ENCODE assay signal across 9 mouse cellular contexts in genomic region chr9:54067642-54068031, GRCm38 (mm10). TPM values are rescaled to one million over a fixed set of nuclear protein-coding genes. Genes with fewer than 3 reads are reported as not detected.
A peak's percentile ranks its signal among the peaks of the same experiment; 100 is the strongest.
DNase-seq lines count a peak whose midpoint lies in the region; ATAC-seq and TF ChIP-seq lines count a peak whose summit lies in the region.
"Had no signal": no experiment of that assay in that cellular context is flagged by ENCODE, and none has a peak within 500 bp of the region (broad histone marks: within the 10 kb centered on the region; RNA-seq: fewer than 3 reads in every experiment).

No protein-coding gene starts in this region.

- TF ChIP-seq CTCF in heart, postnatal 0 days (IDR thresholded peaks at IDR 0.05; ENCODE audit: low read depth), result no peak

- no peak for ATAC-seq in heart, postnatal 0 days (ENCODE audit: insufficient read depth, low read depth)
- no peak for ATAC-seq in hindbrain, embryonic 11.5 days (ENCODE audit: low FRiP score)

- H3K9ac ChIP-seq in heart, postnatal 0 days (replicated peaks; ENCODE audit: low read depth, low read length), result no peak overlapping the region
- H3K9ac ChIP-seq in hindbrain, embryonic 11.5 days (ENCODE audit: low read depth, low read length), result peak overlapping the region; percentile 64; the same call in 1 of the 2 replicates

- 5% methylated on average over 16 of the region's 16 CpGs for WGBS in heart, postnatal 0 days
- WGBS in hindbrain, embryonic 11.5 days, result 2% methylated on average over 16 of the region's 16 CpGs
- 2% methylated on average over 16 of the region's 16 CpGs for WGBS in midbrain, embryonic 10.5 days

- peaks cover 8% of the 10 kb centered on the region; the same call in 1 of the 2 replicates for H3K4me1 ChIP-seq in heart, postnatal 0 days (ENCODE audit: control insufficient read depth, insufficient read depth)
- no peaks in the 10 kb centered on the region for H3K4me1 ChIP-seq in brown adipose tissue, adult 24 weeks (ENCODE audit: control insufficient read depth, insufficient read depth, insufficient read length, low read length)
- H3K4me1 ChIP-seq in hindbrain, embryonic 11.5 days (replicated peaks; ENCODE audit: control insufficient read depth, insufficient read depth, low read length), result no peaks in the 10 kb centered on the region
- H3K4me1 ChIP-seq in midbrain, embryonic 10.5 days, result peaks cover 22% of the 10 kb centered on the region

- peak overlapping the region; percentile 70 for H3K4me2 ChIP-seq in heart, postnatal 0 days (ENCODE audit: low read depth, low read length)
- peak overlapping the region; percentile 99 for H3K4me2 ChIP-seq in hindbrain, embryonic 11.5 days (replicated peaks; ENCODE audit: low read depth, low read length)

- peak overlapping the region; percentile 44 for H3K4me3 ChIP-seq in heart, postnatal 0 days (ENCODE audit: low read depth, low read length)
- H3K4me3 ChIP-seq in brown adipose tissue, adult 24 weeks (ENCODE audit: insufficient read depth, low read depth, low read length), result peak overlapping the region; percentile 47
- peak overlapping the region; percentile 57 for H3K4me3 ChIP-seq in hindbrain, embryonic 11.5 days (ENCODE audit: low read depth, low read length)
- peak overlapping the region; percentile 78 for H3K4me3 ChIP-seq in midbrain, embryonic 10.5 days

- H3K36me3 ChIP-seq in heart, postnatal 0 days (replicated peaks; ENCODE audit: control insufficient read depth, insufficient read depth, low read length), result no peaks in the 10 kb centered on the region
- no peaks in the 10 kb centered on the region for H3K36me3 ChIP-seq in hindbrain, embryonic 11.5 days (ENCODE audit: control insufficient read depth, insufficient read depth, low read length)
- H3K36me3 ChIP-seq in midbrain, embryonic 10.5 days, result no peaks in the 10 kb centered on the region

- H3K27ac ChIP-seq in heart, postnatal 0 days (ENCODE audit: low read depth), result no peak overlapping the region
- H3K27ac ChIP-seq in brown adipose tissue, adult 24 weeks (replicated peaks; ENCODE audit: low read depth, low read length), result no peak overlapping the region
- no peak overlapping the region for H3K27ac ChIP-seq in hindbrain, embryonic 11.5 days (ENCODE audit: low read depth, low read length)
- H3K27ac ChIP-seq in midbrain, embryonic 10.5 days (replicated peaks), result peak overlapping the region; percentile 68

- no peak for DNase-seq in heart, postnatal 0 days (ENCODE audit: low spot score)
- no peak for DNase-seq in heart, postnatal 36 days
- no peak for DNase-seq in hindbrain, embryonic 11.5 days (ENCODE audit: low spot score)
- no peak for DNase-seq in midbrain, embryonic 10.5 days (ENCODE audit: low spot score)
- DNase-seq in cerebellum, postnatal 25 days, result no peak
- DNase-seq in gastrocnemius, postnatal 4 days (ENCODE audit: low spot score in 2 of 2), result no peak
- DNase-seq in kidney, adult 9 months, result no peak

- intact Hi-C loops in heart, postnatal 36 days (cut with DNase I), result no loop called here

- H3K27me3 ChIP-seq in heart, postnatal 0 days (ENCODE audit: control insufficient read depth, insufficient read depth, low read length), result peaks cover 25% of the 10 kb centered on the region
- H3K27me3 ChIP-seq in hindbrain, embryonic 11.5 days (ENCODE audit: control insufficient read depth, insufficient read depth, low read length), result peaks cover 5% of the 10 kb centered on the region; the same call in 1 of the 2 replicates
- H3K27me3 ChIP-seq in midbrain, embryonic 10.5 days (ENCODE audit: low read depth, poor library complexity, severe bottlenecking), result peaks cover 32% of the 10 kb centered on the region

- TF ChIP-seq EP300 in heart, postnatal 0 days (IDR thresholded peaks at IDR 0.05; ENCODE audit: low read depth), result no peak

- H3K9me3 ChIP-seq in heart, postnatal 0 days (replicated peaks; ENCODE audit: control insufficient read depth, low read length), result no peaks in the 10 kb centered on the region
- no peaks in the 10 kb centered on the region for H3K9me3 ChIP-seq in hindbrain, embryonic 11.5 days (ENCODE audit: control insufficient read depth, low read length)
- H3K9me3 ChIP-seq in midbrain, embryonic 10.5 days (replicated peaks), result no peaks in the 10 kb centered on the region

RNA-seq across cellular contexts. Expression of gene Tnfaip8l3, which starts 0.6 kb away (rescaled TPM):
- total RNA-seq in heart, postnatal 0 days (2014; rRNA removed; ENCODE audit: low replicate concordance), result 0.19 and 0.27 TPM in 2 replicates
- polyA plus RNA-seq in heart, postnatal 0 days (2015; fragmentation: Nextera tagmentation; extraction: Ambion mirVana), result 0.33 and 0.90 TPM in 2 replicates
- under 1 TPM; 0.19 to 0.33 TPM for total RNA-seq in heart, postnatal 36 days (2021)
- not detected in 2 replicates for polyA plus RNA-seq in brown adipose tissue, adult 24 weeks (2012; ENCODE audit: insufficient read depth, insufficient read length, missing spikeins)
- polyA plus RNA-seq in hindbrain, embryonic 11.5 days (2014; fragmentation: Nextera tagmentation; extraction: Ambion mirVana), result 0.14 and 0.18 TPM in 2 replicates
- polyA plus RNA-seq in midbrain, embryonic 10.5 days (2016; fragmentation: Nextera tagmentation; extraction: Ambion mirVana), result 0.15 and 0.37 TPM in 2 replicates
- total RNA-seq in gastrocnemius, postnatal 4 days (2021), result under 1 TPM; 0.13 to 0.25 TPM
- total RNA-seq: MEL had no signal
